Mouse (Mus musculus) forebrain, embryonic 16.5 days (tissue): Measurements from ENCODE around the gene Grm7. TPM values are rescaled to one million over a fixed set of nuclear protein-coding genes. Genes with fewer than 3 reads are reported as not detected.
A peak's percentile ranks its signal among the peaks of the same experiment; 100 is the strongest.

ENCODE experiments used
- ATAC-seq: fragments of 200-750 bp; cut with Nextera tagmentation; 2 replicates; pipeline ENCODE4 v1.8.0; 2017; ENCODE audit warnings: mild to moderate bottlenecking, moderate library complexity
- H3K27ac ChIP-seq: fragments of 300-500 bp; sonication (generic); 2 replicates; pipeline ENCODE4 v1.5.1; 2014; ENCODE audit warnings: low read length, control low read depth
- H3K27me3 ChIP-seq: fragments of 300-500 bp; sonication (generic); replicated peaks from 2 replicates; pipeline ENCODE4 v1.6.1; 2014; ENCODE audit warnings: low read length; ENCODE audit not compliant: control insufficient read depth, insufficient read depth
- H3K36me3 ChIP-seq: fragments of 300-500 bp; sonication (generic); 2 replicates; pipeline ENCODE4 v1.6.1; 2014; ENCODE audit not compliant: control insufficient read depth, insufficient read depth
- H3K4me1 ChIP-seq: fragments of 300-500 bp; sonication (generic); replicated peaks from 2 replicates; pipeline ENCODE4 v1.6.1; 2014; ENCODE audit warnings: low read length; ENCODE audit not compliant: control insufficient read depth, insufficient read depth
- H3K4me2 ChIP-seq: fragments of 300-500 bp; sonication (generic); 2 replicates; pipeline ENCODE4 v1.6.1; 2014; ENCODE audit warnings: mild to moderate bottlenecking, low read length, control low read depth
- H3K4me3 ChIP-seq: fragments of 300-500 bp; sonication (generic); replicated peaks from 2 replicates; pipeline ENCODE4 v1.5.1; 2014; ENCODE audit warnings: mild to moderate bottlenecking, low read length, control low read depth
- H3K9ac ChIP-seq: fragments of 300-500 bp; sonication (generic); replicated peaks from 2 replicates; pipeline ENCODE4 v1.6.1; 2014; ENCODE audit warnings: low read depth, low read length, control low read depth
- H3K9me3 ChIP-seq: fragments of 300-500 bp; sonication (generic); 2 replicates; pipeline ENCODE4 v1.6.1; 2016; ENCODE audit warnings: low read length; ENCODE audit not compliant: control insufficient read depth
- WGBS: fragments of 180-500 bp; shearing (Covaris S2); extraction: QIAGEN DNeasy Blood & Tissue Kit; methylation state at CpG from one replicate; pipeline ENCODE4 v1.1.7; 2014; 5-methylcytosine and 5-hydroxymethylcytosine counted together
- polyA plus RNA-seq: library from polyadenylated mRNA; unstranded; fragments of >200 nt; fragmentation: Nextera tagmentation; extraction: Ambion mirVana; gene quantifications from 2 replicates; pipeline ENCODE4 v1.2.1, GENCODE M21; 2015

The Grm7 gene
- polyA plus RNA-seq, 1 experiment from 2014 or later, result 17.3 TPM

GRCm38 (mm10) chr6:110807481-110807880 is 162.1 kb downstream of the Grm7 start:
- 79% methylated on average over 5 of the region's 5 CpGs for WGBS
- Histone ChIP-seq H3K4me3 (no peak overlapping the region), H3K9me3 (no peaks in the 10 kb centered on the region), H3K9ac (no peak overlapping the region), H3K27me3 (no peaks in the 10 kb centered on the region), H3K4me1 (no peaks in the 10 kb centered on the region), H3K36me3 (no peaks in the 10 kb centered on the region), H3K4me2 (no peak overlapping the region), H3K27ac (no peak overlapping the region)
- no peak for ATAC-seq

DNA sequence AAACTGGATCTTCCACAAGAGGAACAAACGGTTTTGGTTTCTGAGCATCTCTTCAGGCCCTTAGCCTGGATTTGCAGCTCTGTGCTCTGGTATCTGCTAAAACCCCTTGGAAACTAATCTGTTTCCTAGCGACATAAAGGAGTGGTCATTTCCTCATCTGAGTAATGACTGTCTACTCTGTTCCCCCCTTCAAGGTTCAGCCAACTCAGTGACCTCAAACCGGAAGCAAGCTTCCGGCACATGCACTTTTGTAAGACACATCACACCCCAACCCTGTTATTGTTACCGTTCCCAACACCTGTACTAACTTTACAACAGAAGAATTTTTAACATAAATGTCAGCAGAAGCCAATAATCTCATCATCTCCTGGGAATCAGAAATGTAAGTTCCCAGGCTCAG is 166.8 kb downstream of the Grm7 start:
- Histone ChIP-seq H3K4me1 (no peaks in the 10 kb centered on the region), H3K4me3 (no peak overlapping the region), H3K4me2 (no peak overlapping the region), H3K36me3 (no peaks in the 10 kb centered on the region), H3K27me3 (no peaks in the 10 kb centered on the region), H3K9ac (no peak overlapping the region), H3K9me3 (no peaks in the 10 kb centered on the region), H3K27ac (no peak overlapping the region)
- ATAC-seq, result no peak
- WGBS, result 83% methylated on average over 5 of the region's 5 CpGs

GRCm38 (mm10) chr6:110818236-110818635 is 172.9 kb downstream of the Grm7 start:
- no peak overlapping the region for H3K27ac ChIP-seq
- no peak overlapping the region for H3K4me2 ChIP-seq
- no peak overlapping the region for H3K9ac ChIP-seq
- no peak overlapping the region for H3K4me3 ChIP-seq
- H3K4me1 ChIP-seq, result no peaks in the 10 kb centered on the region
- H3K9me3 ChIP-seq, result no peaks in the 10 kb centered on the region
- H3K36me3 ChIP-seq, result no peaks in the 10 kb centered on the region
- 75% methylated on average over 2 of the region's 2 CpGs for WGBS
- H3K27me3 ChIP-seq, result no peaks in the 10 kb centered on the region
- no peak for ATAC-seq

DNA sequence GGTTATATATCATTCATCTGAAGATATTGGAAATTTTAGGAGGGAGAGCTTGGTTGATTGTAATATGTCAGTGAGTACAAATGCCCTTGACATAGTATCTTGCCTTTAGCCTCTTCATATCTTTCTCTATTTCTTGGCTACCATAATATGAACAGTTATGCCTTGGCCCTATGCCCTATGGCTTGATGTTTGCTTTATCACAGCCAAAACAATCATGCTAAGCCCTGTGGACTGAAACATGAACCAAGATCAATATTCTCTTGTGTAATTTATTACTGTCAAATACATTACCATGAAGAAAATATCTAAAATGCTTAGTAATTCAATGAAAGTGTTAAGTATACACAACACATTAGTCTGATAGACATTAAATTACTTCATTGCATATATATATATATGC is 222.9 kb downstream of the Grm7 start:
- no peak overlapping the region for H3K4me3 ChIP-seq
- no peak overlapping the region for H3K27ac ChIP-seq
- H3K9ac ChIP-seq, result no peak overlapping the region
- H3K27me3 ChIP-seq, result no peaks in the 10 kb centered on the region
- no peaks in the 10 kb centered on the region for H3K36me3 ChIP-seq
- no peak for ATAC-seq
- no peak overlapping the region for H3K4me2 ChIP-seq
- no peaks in the 10 kb centered on the region for H3K4me1 ChIP-seq
- no peaks in the 10 kb centered on the region for H3K9me3 ChIP-seq

DNA sequence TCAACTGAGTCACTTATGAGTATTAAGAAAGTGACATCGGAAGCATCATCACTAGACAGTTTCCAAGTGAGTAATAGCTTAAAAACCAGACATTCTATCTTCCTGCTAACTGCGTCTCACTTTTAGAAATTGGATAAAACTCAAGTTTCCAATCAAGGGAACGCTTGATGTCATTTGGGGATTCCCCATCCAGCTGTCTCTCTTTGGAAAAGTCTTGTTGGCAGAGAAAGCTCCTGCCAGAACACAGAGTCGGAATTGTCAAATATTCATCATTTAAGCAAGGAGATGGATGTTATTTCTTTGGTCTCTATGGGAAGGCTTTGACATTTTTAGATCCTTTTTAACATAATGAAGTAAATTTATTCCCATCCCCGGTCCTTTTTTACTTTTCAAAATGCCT is 336.6 kb downstream of the Grm7 start:
- H3K27ac ChIP-seq, result no peak overlapping the region
- ATAC-seq, result 0 out of 2 replicates have a peak, but pooled peaks have one; percentile 36
- H3K4me2 ChIP-seq, result no peak overlapping the region
- no peaks in the 10 kb centered on the region for H3K36me3 ChIP-seq
- no peaks in the 10 kb centered on the region for H3K9me3 ChIP-seq
- H3K4me1 ChIP-seq, result no peaks in the 10 kb centered on the region
- no peak overlapping the region for H3K9ac ChIP-seq
- WGBS, result 70% methylated on average over 5 of the region's 5 CpGs
- H3K27me3 ChIP-seq, result no peaks in the 10 kb centered on the region
- no peak overlapping the region for H3K4me3 ChIP-seq

DNA sequence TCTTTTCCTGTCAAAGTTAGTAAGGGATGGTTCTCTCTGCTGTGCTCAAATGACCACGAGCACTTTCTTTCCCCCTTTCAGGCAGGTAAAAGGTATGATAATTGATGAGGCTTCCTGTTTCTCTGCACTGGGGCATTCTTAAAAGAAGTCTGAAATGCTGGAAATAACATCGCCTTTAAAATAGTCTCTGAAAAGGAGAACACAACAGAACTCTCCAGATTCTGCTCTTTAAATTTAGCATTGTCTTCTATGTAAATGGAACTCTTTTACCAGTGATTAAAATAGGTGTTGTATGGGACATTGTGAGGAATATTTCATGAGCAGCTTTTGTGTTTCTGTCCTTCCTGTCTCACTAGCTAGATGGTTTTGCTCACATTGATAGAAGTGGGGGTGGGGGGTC is 393.7 kb downstream of the Grm7 start:
- no peak for ATAC-seq
- no peaks in the 10 kb centered on the region for H3K27me3 ChIP-seq
- no peak overlapping the region for H3K9ac ChIP-seq
- 71% methylated on average over 2 of the region's 2 CpGs for WGBS
- H3K4me1 ChIP-seq, result no peaks in the 10 kb centered on the region
- H3K36me3 ChIP-seq, result no peaks in the 10 kb centered on the region
- H3K4me2 ChIP-seq, result no peak overlapping the region
- no peaks in the 10 kb centered on the region for H3K9me3 ChIP-seq
- H3K4me3 ChIP-seq, result no peak overlapping the region
- H3K27ac ChIP-seq, result no peak overlapping the region

GRCm38 (mm10) chr6:111045896-111046295 is 400.5 kb downstream of the Grm7 start:
- Histone ChIP-seq H3K36me3 (no peaks in the 10 kb centered on the region), H3K9me3 (no peaks in the 10 kb centered on the region), H3K27ac (no peak overlapping the region), H3K9ac (no peak overlapping the region), H3K4me3 (no peak overlapping the region), H3K4me1 (no peaks in the 10 kb centered on the region), H3K4me2 (no peak overlapping the region), H3K27me3 (no peaks in the 10 kb centered on the region)
- ATAC-seq, result no peak
- 59% methylated on average over 2 of the region's 2 CpGs for WGBS

DNA sequence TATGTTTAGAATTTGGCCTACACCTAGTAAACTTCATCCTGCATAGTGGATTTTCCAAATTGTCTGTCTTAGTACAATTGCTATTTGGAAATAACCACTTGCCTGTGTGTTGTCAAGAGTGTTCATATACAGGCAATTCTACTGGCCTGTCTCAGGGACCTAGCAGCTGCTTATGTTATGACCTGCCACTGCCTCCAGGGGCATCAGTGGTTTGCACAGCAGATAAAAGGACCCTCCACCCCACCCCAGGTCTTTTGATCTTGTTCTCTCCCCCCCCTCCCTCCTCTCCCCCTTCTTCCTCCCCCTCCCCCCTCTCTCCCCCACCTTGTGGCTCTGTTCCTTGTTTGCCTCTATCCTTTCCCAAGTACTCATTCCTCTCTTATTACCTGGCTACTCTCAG is 403.9 kb downstream of the Grm7 start:
- ATAC-seq, result no peak
- H3K36me3 ChIP-seq, result no peaks in the 10 kb centered on the region
- no peaks in the 10 kb centered on the region for H3K4me1 ChIP-seq
- H3K27ac ChIP-seq, result no peak overlapping the region
- H3K9ac ChIP-seq, result no peak overlapping the region
- no peak overlapping the region for H3K4me3 ChIP-seq
- H3K9me3 ChIP-seq, result no peaks in the 10 kb centered on the region
- H3K4me2 ChIP-seq, result no peak overlapping the region
- H3K27me3 ChIP-seq, result no peaks in the 10 kb centered on the region

DNA sequence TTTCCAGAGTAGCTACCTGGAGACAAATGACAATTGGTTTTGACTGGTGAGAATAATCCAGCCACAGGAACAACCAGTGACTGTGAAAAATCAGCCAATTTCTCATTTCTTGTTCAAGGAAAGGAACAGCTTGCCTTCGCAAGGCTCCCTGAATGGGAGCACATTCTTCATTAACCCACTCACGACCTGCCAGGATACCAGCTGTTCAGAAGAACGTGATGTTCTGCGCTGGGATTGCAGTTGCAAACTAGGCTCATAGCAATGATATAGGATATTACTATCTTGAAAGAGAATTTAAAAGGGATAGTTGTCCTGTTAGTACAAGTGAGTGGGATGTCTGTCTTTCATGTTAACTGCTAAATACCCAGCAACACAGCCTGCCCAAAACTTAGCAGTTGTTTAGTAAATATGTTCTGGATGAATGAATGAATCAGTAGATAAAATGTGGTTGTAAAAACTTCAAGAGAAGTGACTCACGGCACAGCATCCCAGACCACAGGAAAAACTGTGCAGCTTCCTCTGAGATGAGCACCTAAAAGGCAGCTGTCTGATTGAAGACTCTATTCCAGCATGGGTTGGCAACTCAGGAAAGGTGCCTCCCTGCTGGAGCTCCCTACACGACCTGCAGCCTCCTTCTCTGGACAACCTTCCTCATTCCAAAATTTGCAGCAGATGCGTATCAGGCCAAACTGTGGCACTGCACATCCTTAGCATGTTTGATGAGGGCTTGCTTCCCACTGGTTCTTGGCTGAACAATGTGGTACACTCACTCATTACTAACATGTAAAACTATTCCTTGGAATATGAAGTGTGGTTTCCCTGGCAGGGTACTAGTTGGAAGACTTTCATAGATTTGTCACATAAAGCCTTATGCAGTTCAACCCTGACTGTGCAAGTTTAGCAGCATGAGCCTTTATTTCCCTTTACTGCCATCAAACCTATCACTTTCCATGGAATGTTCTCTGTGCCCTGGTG is 408.9 kb downstream of the Grm7 start:
- Histone ChIP-seq H3K36me3 (no peaks in the 10 kb centered on the region), H3K4me1 (no peaks in the 10 kb centered on the region), H3K27me3 (no peaks in the 10 kb centered on the region), H3K4me2 (no peak overlapping the region), H3K4me3 (no peak overlapping the region), H3K9ac (no peak overlapping the region), H3K27ac (no peak overlapping the region), H3K9me3 (no peaks in the 10 kb centered on the region)
- 60% methylated on average over 7 of the region's 7 CpGs for WGBS
- no peak; the same call in 1 of the 2 replicates for ATAC-seq
